Mouse (Mus musculus): ENCODE measurements around the gene Armc9. TPM values are rescaled to one million over a fixed set of nuclear protein-coding genes. Genes with fewer than 3 reads are reported as not detected.

The Armc9 gene
- polyA plus RNA-seq, 3 experiments from 2014 or later, result 4.1 to 12.9 (median 9.0) TPM

GRCm38 (mm10) chr1:86320822-86321413 lies 166.3 kb downstream of the Armc9 start:
- ATAC-seq, result no peak

Other genes starting within 250 kb of the Armc9 start
- 1 to 10 TPM in 1 of 3 experiments, under 1 TPM in 2; 0.49 to 1.4 (median 0.60) TPM for gene 4933407L21Rik, start 226.3 kb upstream of the Armc9 start, polyA plus RNA-seq (2017; shearing (Covaris generic))
- 1 to 10 TPM; 2.3 to 5.7 (median 2.6) TPM for gene Gpr55, start 193.8 kb upstream of the Armc9 start, polyA plus RNA-seq (2017; shearing (Covaris generic))
- under 1 TPM in 1 of 3 experiments, not detected in 2; 0.39 TPM for gene Spata3, start 138.0 kb upstream of the Armc9 start, polyA plus RNA-seq (2017; shearing (Covaris generic))
- not detected for gene 2810459M11Rik, start 108.9 kb upstream of the Armc9 start, polyA plus RNA-seq (2017; shearing (Covaris generic))
- 10 to 100 TPM; 63.5 to 99.4 (median 83.7) TPM for gene Psmd1, start 90.4 kb upstream of the Armc9 start, polyA plus RNA-seq (2017; shearing (Covaris generic))
- gene Htr2b, start 42.8 kb upstream of the Armc9 start, polyA plus RNA-seq (2017; shearing (Covaris generic)), result 1 to 10 TPM in 1 of 3 experiments, under 1 TPM in 2; 0.16 to 1.2 (median 0.23) TPM
- gene Gm21972, start 21.1 kb upstream of the Armc9 start, polyA plus RNA-seq (2017; shearing (Covaris generic)), result not detected
- gene B3gnt7, start 148.1 kb downstream of the Armc9 start, polyA plus RNA-seq (2017; shearing (Covaris generic)), result not detected
- 100 to 1,000 TPM; 345 to 360 (median 358) TPM for gene Ncl, start 204.6 kb downstream of the Armc9 start, polyA plus RNA-seq (2017; shearing (Covaris generic))

Data from inflammation-experienced regulatory T-cells, adult 6 months (primary cell).